ENCODE assay signal across 7 mouse cellular contexts in genomic region chr2:166151510-166152473, GRCm38 (mm10). TPM values are rescaled to one million over a fixed set of nuclear protein-coding genes. Genes with fewer than 3 reads are reported as not detected.
DNase-seq lines count a peak whose midpoint lies in the region; ATAC-seq lines count a peak whose summit lies in the region.

No protein-coding gene starts in this region.

- H3K4me3 ChIP-seq in hindbrain, embryonic 16.5 days (ENCODE audit: low read length): no peak overlapping the region
- H3K4me3 ChIP-seq in neural tube, embryonic 15.5 days (replicated peaks): peak overlapping the region; percentile 8; the same call in 1 of the 2 replicates

- H3K9ac ChIP-seq in hindbrain, embryonic 16.5 days (ENCODE audit: low read depth, low read length): peak overlapping the region; percentile 41; the same call in 1 of the 2 replicates
- peak overlapping the region; percentile 15 for H3K9ac ChIP-seq in neural tube, embryonic 15.5 days (replicated peaks)

- H3K4me1 ChIP-seq in hindbrain, embryonic 16.5 days (ENCODE audit: control insufficient read depth, insufficient read depth, low read depth, low read length): peaks cover 40% of the 10 kb centered on the region
- peaks cover 69% of the 10 kb centered on the region for H3K4me1 ChIP-seq in neural tube, embryonic 15.5 days

- 30% methylated on average over 19 of the region's 19 CpGs for WGBS in hindbrain, embryonic 16.5 days
- WGBS in neural tube, embryonic 15.5 days: 36% methylated on average over 19 of the region's 19 CpGs

- peak overlapping the region; percentile 88 for H3K4me2 ChIP-seq in hindbrain, embryonic 16.5 days (ENCODE audit: low read length)
- H3K4me2 ChIP-seq in neural tube, embryonic 15.5 days: peak overlapping the region; percentile 95

- H3K9me3 ChIP-seq in hindbrain, embryonic 16.5 days (ENCODE audit: control insufficient read depth, low read length): no peaks in the 10 kb centered on the region
- H3K9me3 ChIP-seq in neural tube, embryonic 15.5 days (replicated peaks): no peaks in the 10 kb centered on the region

- H3K36me3 ChIP-seq in hindbrain, embryonic 16.5 days (ENCODE audit: control insufficient read depth, insufficient read depth, low read length): no peaks in the 10 kb centered on the region
- H3K36me3 ChIP-seq in neural tube, embryonic 15.5 days: no peaks in the 10 kb centered on the region

- intact Hi-C loops in gastrocnemius, postnatal 14 days (cut with DNase I; ENCODE audit: low total_unique reads): loop anchor here (5.0 kb wide), 1 partner anchor 411 kb away; no protein-coding TSS in a partner anchor
- intact Hi-C loops in left cerebral cortex, postnatal 4 days (cut with DNase I): loop anchor here (10.0 kb wide), 2 partner anchors 183 to 293 kb away; no protein-coding TSS in a partner anchor

- ATAC-seq in hindbrain, embryonic 16.5 days: peak; percentile 37
- ATAC-seq in neural tube, embryonic 15.5 days (ENCODE audit: low FRiP score): peak; percentile 21; the same call in 1 of the 2 replicates
- no peak for ATAC-seq in megakaryocyte-erythroid progenitor cell, adult 5-6 weeks (replicated peaks; ENCODE audit: low FRiP score, low TSS enrichment, poor library complexity, severe bottlenecking)

- DNase-seq in adrenal gland, postnatal 25 days: peak; percentile 95
- DNase-seq in embryo, embryonic 10.5 days (ENCODE audit: low spot score): peak; percentile 51
- peak; percentile 90 for DNase-seq in gastrocnemius, postnatal 14 days
- peak; percentile 89 for DNase-seq in left cerebral cortex, postnatal 4 days

- H3K27me3 ChIP-seq in hindbrain, embryonic 16.5 days (replicated peaks; ENCODE audit: control insufficient read depth, insufficient read depth, low read length): 0 out of 2 replicates have a peak, but pooled peaks cover 3% of the 10 kb centered on the region
- H3K27me3 ChIP-seq in neural tube, embryonic 15.5 days (replicated peaks): peaks cover 14% of the 10 kb centered on the region; the same call in 1 of the 2 replicates

- no peak overlapping the region; the same call in 1 of the 2 replicates for H3K27ac ChIP-seq in hindbrain, embryonic 16.5 days (ENCODE audit: low read depth, low read length)
- peak overlapping the region; percentile 67 for H3K27ac ChIP-seq in neural tube, embryonic 15.5 days (replicated peaks)

RNA-seq across cellular contexts. Expression of gene Sulf2, which starts 3.7 kb away (rescaled TPM):
- total RNA-seq in adrenal gland, postnatal 25 days (2021): 54.4 and 55.9 TPM in 2 replicates
- total RNA-seq in gastrocnemius, postnatal 14 days (2021): 10 to 100 TPM; 15.3 to 19.6 TPM
- polyA plus RNA-seq in hindbrain, embryonic 16.5 days (2015; fragmentation: Nextera tagmentation; extraction: Ambion mirVana): 73.6 and 101 TPM in 2 replicates
- total RNA-seq in left cerebral cortex, postnatal 4 days (2021): 100 to 1,000 TPM; 153 to 162 TPM
- polyA plus RNA-seq in neural tube, embryonic 15.5 days (2015; fragmentation: Nextera tagmentation; extraction: Ambion mirVana): 118 and 123 TPM in 2 replicates
- total RNA-seq in megakaryocyte-erythroid progenitor cell, adult 5-6 weeks (2014; fragmentation: Nextera tagmentation): 0.25 TPM in 1 of 2 replicates, not detected in the other
- 0.42 and 2.3 TPM in 2 replicates for total RNA-seq in megakaryocyte-erythroid progenitor cell, adult 5-6 weeks (2017)

Comparison
In these comparisons a context has a peak if more than half of its experiments do, and no peak if none do; other contexts are left out.
1. RNA of gene Sulf2, which starts 3.7 kb away (total RNA-seq): 153 to 162 TPM in left cerebral cortex, postnatal 4 days, 54.4 to 55.9 TPM in adrenal gland, postnatal 25 days and 15.3 to 19.6 TPM in gastrocnemius, postnatal 14 days; 0.25 to 2.3 TPM in megakaryocyte-erythroid progenitor cell, adult 5-6 weeks; every median in the first group is over 4 times any median in the second.
2. Peak in every context shown above with its lines, with median percentiles within 50 percentile points of each other: DNase-seq.